ENCODE assay signal across 10 mouse cellular contexts in the genomic region with DNA sequence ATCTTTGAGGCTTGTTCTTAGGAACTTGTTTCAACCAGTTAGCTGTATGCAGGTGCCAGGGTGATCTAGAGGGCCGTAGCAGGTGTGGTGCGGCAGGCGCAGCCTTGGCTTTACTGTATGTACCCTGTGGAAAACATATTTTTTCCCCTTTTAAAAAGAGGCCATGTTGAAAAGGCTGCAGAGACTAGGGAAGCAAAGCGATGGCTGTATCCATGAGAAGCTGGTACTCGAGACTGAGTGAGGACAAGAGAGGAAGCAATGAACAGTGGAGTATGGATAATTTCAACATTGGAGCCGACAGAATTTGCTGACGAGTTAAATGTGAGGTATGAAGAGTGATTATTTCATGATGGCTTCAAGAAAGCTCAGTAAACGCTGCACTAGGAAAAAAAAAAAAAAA. TPM values are rescaled to one million over a fixed set of nuclear protein-coding genes. Genes with fewer than 3 reads are reported as not detected.
DNase-seq lines count a peak whose midpoint lies in the region; ATAC-seq and TF ChIP-seq lines count a peak whose summit lies in the region.
"Had no signal": no experiment of that assay in that cellular context is flagged by ENCODE, and none has a peak within 500 bp of the region (broad histone marks: within the 10 kb centered on the region; RNA-seq: fewer than 3 reads in every experiment).

No protein-coding gene starts in this region.

- H3K27ac ChIP-seq in gastrocnemius, adult 2 months, result peak overlapping the region; percentile 87
- H3K27ac ChIP-seq in neural tube, embryonic 11.5 days (ENCODE audit: low read depth, low read length), result no peak overlapping the region
- H3K27ac ChIP-seq in limb, embryonic 15.5 days, result peak overlapping the region; percentile 95
- peak overlapping the region; percentile 73 for H3K27ac ChIP-seq in stomach, embryonic 15.5 days

- DNase-seq in gastrocnemius, adult 2 months, result no peak
- DNase-seq in gastrocnemius, postnatal 25 days, result no peak
- no peak for DNase-seq in neural tube, embryonic 11.5 days (ENCODE audit: low spot score)
- no peak for DNase-seq in neural tube, embryonic 10.5 days (ENCODE audit: extremely low spot score, low spot score)
- DNase-seq in natural killer cell, adult 2 months (ENCODE audit: low spot score in 2 of 2), result no peak
- no peak for DNase-seq in left cerebral cortex, postnatal 36 days (ENCODE audit: low spot score in 2 of 2)

- TF ChIP-seq CTCF in gastrocnemius, adult 2 months (IDR thresholded peaks at IDR 0.05), result no peak

- no peaks in the 10 kb centered on the region for H3K27me3 ChIP-seq in neural tube, embryonic 11.5 days (ENCODE audit: control insufficient read depth, insufficient read depth, low read length)
- no peaks in the 10 kb centered on the region for H3K27me3 ChIP-seq in limb, embryonic 15.5 days
- no peaks in the 10 kb centered on the region for H3K27me3 ChIP-seq in stomach, embryonic 15.5 days (replicated peaks)

- H3K9ac ChIP-seq in neural tube, embryonic 11.5 days (ENCODE audit: low read length), result no peak overlapping the region
- H3K9ac ChIP-seq in limb, embryonic 15.5 days, result no peak overlapping the region
- no peak overlapping the region for H3K9ac ChIP-seq in stomach, embryonic 15.5 days

- no peaks in the 10 kb centered on the region for H3K4me1 ChIP-seq in neural tube, embryonic 11.5 days (ENCODE audit: control insufficient read depth, insufficient read depth, low read length)
- peaks cover 13% of the 10 kb centered on the region; the same call in 1 of the 2 replicates for H3K4me1 ChIP-seq in limb, embryonic 15.5 days
- H3K4me1 ChIP-seq in stomach, embryonic 15.5 days, result peaks cover 4% of the 10 kb centered on the region; the same call in 1 of the 2 replicates

- H3K4me2 ChIP-seq in neural tube, embryonic 11.5 days (ENCODE audit: low read depth), result no peak overlapping the region
- H3K4me2 ChIP-seq in limb, embryonic 15.5 days, result peak overlapping the region; percentile 65
- H3K4me2 ChIP-seq in stomach, embryonic 15.5 days, result peak overlapping the region; percentile 71

- peak; percentile 11; the same call in 1 of the 2 replicates for ATAC-seq in neural tube, embryonic 11.5 days (ENCODE audit: insufficient read depth, low FRiP score, low TSS enrichment)
- no peak for ATAC-seq in limb, embryonic 15.5 days (ENCODE audit: insufficient number of reproducible peaks, low FRiP score, low TSS enrichment, low read depth)
- peak; percentile 6; the same call in 1 of the 2 replicates for ATAC-seq in stomach, embryonic 15.5 days (ENCODE audit: insufficient read depth, low FRiP score, low read depth)

- 77% methylated on average over 8 of the region's 8 CpGs for WGBS in neural tube, embryonic 11.5 days
- WGBS in limb, embryonic 15.5 days, result 59% methylated on average over 8 of the region's 8 CpGs
- WGBS in stomach, embryonic 15.5 days, result 57% methylated on average over 8 of the region's 8 CpGs

- H3K9me3 ChIP-seq in neural tube, embryonic 11.5 days (ENCODE audit: control insufficient read depth, low read length), result no peaks in the 10 kb centered on the region
- H3K9me3 ChIP-seq in limb, embryonic 15.5 days, result no peaks in the 10 kb centered on the region
- no peaks in the 10 kb centered on the region for H3K9me3 ChIP-seq in stomach, embryonic 15.5 days

- peak overlapping the region; percentile 74 for H3K4me3 ChIP-seq in gastrocnemius, adult 2 months
- H3K4me3 ChIP-seq in neural tube, embryonic 11.5 days (ENCODE audit: low read depth, low read length), result no peak overlapping the region
- H3K4me3 ChIP-seq in limb, embryonic 15.5 days, result peak overlapping the region; percentile 45
- H3K4me3 ChIP-seq in stomach, embryonic 15.5 days (replicated peaks), result peak overlapping the region; percentile 45; the same call in 1 of the 2 replicates

- intact Hi-C loops in gastrocnemius, adult 2 months (cut with DNase I), result loop anchor here (5.0 kb wide), 1 partner anchor 176 kb away; the partner anchor contains the start of gene Acyp2
- intact Hi-C loops in left cerebral cortex, postnatal 36 days (cut with DNase I), result loop anchor here (5.0 kb wide), 2 partner anchors 176 to 204 kb away; partner anchors contain the start of genes Acyp2 and Sptbn1

- H3K36me3 ChIP-seq in neural tube, embryonic 11.5 days (ENCODE audit: control insufficient read depth, insufficient read depth, low read length), result no peaks in the 10 kb centered on the region
- no peaks in the 10 kb centered on the region for H3K36me3 ChIP-seq in limb, embryonic 15.5 days
- H3K36me3 ChIP-seq in stomach, embryonic 15.5 days, result no peaks in the 10 kb centered on the region

RNA-seq across cellular contexts. Expression of gene 4930505A04Rik, which starts 0.4 kb away (rescaled TPM):
- under 1 TPM in 1 of 2 experiments, not detected in 1; 0.36 TPM for total RNA-seq in gastrocnemius, adult 2 months (2021)
- total RNA-seq in gastrocnemius, postnatal 25 days (2021), result not detected
- 0.53 TPM in 1 of 2 replicates, not detected in the other for polyA plus RNA-seq in neural tube, embryonic 11.5 days (2014; fragmentation: Nextera tagmentation; extraction: Ambion mirVana)
- 0.22 and 0.26 TPM in 2 replicates for polyA plus RNA-seq in limb, embryonic 15.5 days (2015; fragmentation: Nextera tagmentation; extraction: Ambion mirVana)
- 0.14 TPM in 1 of 2 replicates, not detected in the other for polyA plus RNA-seq in stomach, embryonic 15.5 days (2015; fragmentation: Nextera tagmentation; extraction: Ambion mirVana)
- under 1 TPM; 0.44 to 0.84 TPM for total RNA-seq in left cerebral cortex, postnatal 36 days (2021)
- total RNA-seq: common myeloid progenitor, adult 5-6 weeks; granulocyte monocyte progenitor cell, adult 5-6 weeks had no signal
